Mouse (Mus musculus) small intestine, adult 2 months (tissue): ENCODE results near the gene Artn. TPM values are rescaled to one million over a fixed set of nuclear protein-coding genes. Genes with fewer than 3 reads are reported as not detected.

Source experiments
- H3K27ac ChIP-seq: fragments of 200-500 bp; 2 replicates; pipeline ENCODE4 v1.5.1; 2012; ENCODE audit warnings: low read depth, low read length, control low read depth, inconsistent platforms; ENCODE audit not compliant: insufficient read depth
- H3K27me3 ChIP-seq: fragments of 200-500 bp; 2 replicates; pipeline ENCODE4 v1.6.1; 2012; ENCODE audit warnings: mild to moderate bottlenecking, moderate library complexity, low read length, inconsistent platforms; ENCODE audit not compliant: control insufficient read depth, insufficient read depth
- H3K36me3 ChIP-seq: fragments of 200-500 bp; 2 replicates; pipeline ENCODE4 v1.6.1; 2012; ENCODE audit warnings: mild to moderate bottlenecking, low read length, control low read depth, inconsistent platforms; ENCODE audit not compliant: control insufficient read depth, insufficient read depth
- H3K4me1 ChIP-seq: fragments of 200-500 bp; 2 replicates; pipeline ENCODE4 v1.6.1; 2012; ENCODE audit warnings: low read length, inconsistent platforms, mixed read lengths; ENCODE audit not compliant: control insufficient read depth, insufficient read depth, insufficient read length
- H3K4me3 ChIP-seq: fragments of 200-500 bp; 2 replicates; pipeline ENCODE4 v1.5.1; 2012; ENCODE audit warnings: low read depth, mild to moderate bottlenecking, control low read depth, inconsistent platforms, low read length, moderate library complexity
- CTCF ChIP-seq: fragments of 200-500 bp; IDR thresholded peaks from 2 replicates; pipeline ENCODE4 v1.5.1; 2012; ENCODE audit warnings: low read depth, mild to moderate bottlenecking, control low read depth, inconsistent platforms, low read length, moderate library complexity, mixed read lengths; ENCODE audit not compliant: insufficient replicate concordance, insufficient read length; ENCODE audit errors: extremely low read depth
- POLR2A ChIP-seq: fragments of 200-500 bp; IDR thresholded peaks from 2 replicates; pipeline ENCODE4 v1.6.1; 2012; ENCODE audit warnings: low read depth, mild to moderate bottlenecking, control low read depth, inconsistent platforms, low read length, moderate library complexity
- WGBS: fragments of 180-500 bp; shearing (Covaris S2); methylation state at CpG from one replicate; pipeline ENCODE4 v1.1.7; 2018; 5-methylcytosine and 5-hydroxymethylcytosine counted together
- polyA plus RNA-seq: library from polyadenylated mRNA; depleted of rRNA; stranded (reverse); fragments of >200 nt; gene quantifications from 2 replicates; pipeline ENCODE4 v1.2.3, GENCODE M21; 2012

Gene Artn
- polyA plus RNA-seq, 1 experiment: 3.1 TPM

- Histone ChIP-seq H3K4me1 (no peaks in the 10 kb centered on the region), H3K27ac (no peak overlapping the region), H3K36me3 (peaks cover 57% of the 10 kb centered on the region), H3K27me3 (no peaks in the 10 kb centered on the region), H3K4me3 (no peak overlapping the region)
- 92% methylated on average over 10 of the region's 10 CpGs for WGBS
- TF ChIP-seq POLR2A (no peak), CTCF (no peak)
Observed at GRCm38 (mm10) chr4:117904094-117904493, 25.5 kb downstream of the Artn start.

GRCm38 (mm10) chr4:117898111-117898510 lies 31.5 kb downstream of the Artn start:
- no peaks in the 10 kb centered on the region for H3K4me1 ChIP-seq
- no peak overlapping the region for H3K4me3 ChIP-seq
- no peak for TF ChIP-seq CTCF
- 56% methylated on average over 3 of the region's 3 CpGs for WGBS
- peaks cover 47% of the 10 kb centered on the region for H3K36me3 ChIP-seq
- no peaks in the 10 kb centered on the region for H3K27me3 ChIP-seq
- H3K27ac ChIP-seq: no peak overlapping the region

GRCm38 (mm10) chr4:117896031-117896430 lies 33.5 kb downstream of the Artn start:
- Histone ChIP-seq H3K36me3 (peaks cover 28% of the 10 kb centered on the region), H3K27ac (no peak overlapping the region), H3K4me1 (peaks cover 2% of the 10 kb centered on the region; the same call in 1 of the 2 replicates), H3K27me3 (no peaks in the 10 kb centered on the region), H3K4me3 (no peak overlapping the region)
- TF ChIP-seq POLR2A (no peak), CTCF (no peak)
- WGBS: 93% methylated on average over 6 of the region's 6 CpGs

DNA sequence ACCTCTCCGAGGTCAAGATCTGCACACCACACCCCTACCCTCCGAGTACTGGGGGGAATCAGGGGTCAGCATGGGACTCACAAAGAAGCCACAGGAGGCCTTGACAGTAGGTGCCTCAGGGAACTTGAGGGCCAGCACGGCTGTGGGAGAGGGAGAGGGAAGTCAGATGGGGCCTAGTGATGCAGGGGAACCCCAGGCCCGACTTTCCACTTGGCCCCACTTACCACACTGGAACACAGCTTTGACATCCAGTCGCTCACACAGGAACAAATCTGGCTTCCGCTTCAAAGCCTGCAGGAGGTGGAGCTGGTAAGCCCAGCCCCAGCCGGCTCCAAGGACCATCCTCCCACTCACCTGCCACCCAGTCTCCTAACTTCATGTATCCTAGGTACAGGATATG lies 34.2 kb downstream of the Artn start:
- peaks cover 5% of the 10 kb centered on the region for H3K4me1 ChIP-seq
- TF ChIP-seq POLR2A (no peak), CTCF (no peak)
- H3K27ac ChIP-seq: no peak overlapping the region
- H3K4me3 ChIP-seq: no peak overlapping the region
- no peaks in the 10 kb centered on the region for H3K27me3 ChIP-seq
- peaks cover 21% of the 10 kb centered on the region for H3K36me3 ChIP-seq
- 83% methylated on average over 7 of the region's 7 CpGs for WGBS

- Histone ChIP-seq H3K4me3 (no peak overlapping the region), H3K27ac (no peak overlapping the region), H3K36me3 (peaks cover 14% of the 10 kb centered on the region), H3K4me1 (peaks cover 5% of the 10 kb centered on the region), H3K27me3 (no peaks in the 10 kb centered on the region)
- TF ChIP-seq CTCF: no peak
- TF ChIP-seq POLR2A: no peak
- 87% methylated on average over 8 of the region's 8 CpGs for WGBS
Observed at GRCm38 (mm10) chr4:117894601-117895000, 35.0 kb downstream of the Artn start.

DNA sequence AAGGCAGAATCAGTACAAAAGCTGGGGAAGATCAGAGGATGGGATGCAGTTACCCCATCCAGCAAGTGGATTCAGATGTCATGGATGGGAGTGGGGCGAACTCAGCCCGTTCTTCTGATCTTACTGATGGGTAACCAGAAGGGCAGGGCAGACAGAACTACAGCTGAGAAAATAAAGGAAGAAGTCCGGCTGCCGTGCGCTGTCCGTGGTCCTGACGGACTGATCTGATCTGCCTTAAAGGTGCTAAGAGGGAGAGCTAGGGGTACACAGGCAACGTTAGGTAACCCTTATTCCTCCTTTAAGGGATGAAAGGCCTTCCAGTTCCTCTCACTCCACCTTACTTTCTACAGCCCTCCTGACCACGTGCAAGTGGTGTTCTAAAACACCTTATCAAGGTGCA lies 36.2 kb downstream of the Artn start:
- Histone ChIP-seq H3K27me3 (no peaks in the 10 kb centered on the region), H3K36me3 (peaks cover 4% of the 10 kb centered on the region), H3K27ac (no peak overlapping the region), H3K4me1 (peaks cover 5% of the 10 kb centered on the region), H3K4me3 (no peak overlapping the region)
- WGBS: 12% methylated on average over 9 of the region's 9 CpGs
- TF ChIP-seq POLR2A (no peak), CTCF (no peak)

GRCm38 (mm10) chr4:117891738-117892161 lies 37.8 kb downstream of the Artn start, which contains the start of gene Dph2:
Dph2 (minus strand) TSS chr4:117892032.
- Histone ChIP-seq H3K27me3 (no peaks in the 10 kb centered on the region), H3K4me1 (peaks cover 5% of the 10 kb centered on the region), H3K36me3 (peaks cover 2% of the 10 kb centered on the region; the same call in 1 of the 2 replicates), H3K27ac (no peak within 1 kb of the TSS), H3K4me3 (peak within 1 kb of the TSS; percentile 78)
- WGBS: under 1% methylated on average over 21 of the region's 21 CpGs
- TF ChIP-seq POLR2A (no peak; the same call in 1 of the 2 replicates), CTCF (no peak)

DNA sequence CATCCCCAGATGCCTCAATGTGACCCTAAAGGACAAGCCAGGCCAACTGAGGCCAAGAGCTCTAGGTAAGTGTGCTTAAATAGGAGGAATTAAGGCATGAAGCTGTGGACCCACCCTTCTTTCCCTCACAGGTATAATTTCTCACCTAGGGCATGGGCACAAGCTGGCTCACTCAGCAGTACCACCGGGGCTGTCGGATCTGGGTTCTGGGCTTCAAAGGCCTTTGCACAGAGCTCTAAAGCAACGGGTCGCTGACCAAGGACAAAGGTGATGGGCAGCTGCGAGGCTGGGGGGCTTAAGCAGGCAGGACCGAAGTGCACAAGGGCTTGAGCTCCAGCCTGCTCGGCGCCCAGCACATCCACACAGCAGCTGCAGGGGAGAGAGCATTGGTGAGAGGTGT lies 38.8 kb downstream of the Artn start:
- no peaks in the 10 kb centered on the region for H3K27me3 ChIP-seq
- TF ChIP-seq CTCF: no peak
- TF ChIP-seq POLR2A: no peak
- H3K4me3 ChIP-seq: peak overlapping the region; percentile 78
- peaks cover 2% of the 10 kb centered on the region; the same call in 1 of the 2 replicates for H3K36me3 ChIP-seq
- 89% methylated on average over 8 of the region's 8 CpGs for WGBS
- H3K27ac ChIP-seq: no peak overlapping the region
- peaks cover 9% of the 10 kb centered on the region for H3K4me1 ChIP-seq
